Mouse (Mus musculus): ENCODE measurements around the gene Samd1. TPM values are rescaled to one million over a fixed set of nuclear protein-coding genes. Genes with fewer than 3 reads are reported as not detected.

Gene Samd1
- polyA plus RNA-seq, 1 experiment from 2014 or later: 13.6 TPM

DNA sequence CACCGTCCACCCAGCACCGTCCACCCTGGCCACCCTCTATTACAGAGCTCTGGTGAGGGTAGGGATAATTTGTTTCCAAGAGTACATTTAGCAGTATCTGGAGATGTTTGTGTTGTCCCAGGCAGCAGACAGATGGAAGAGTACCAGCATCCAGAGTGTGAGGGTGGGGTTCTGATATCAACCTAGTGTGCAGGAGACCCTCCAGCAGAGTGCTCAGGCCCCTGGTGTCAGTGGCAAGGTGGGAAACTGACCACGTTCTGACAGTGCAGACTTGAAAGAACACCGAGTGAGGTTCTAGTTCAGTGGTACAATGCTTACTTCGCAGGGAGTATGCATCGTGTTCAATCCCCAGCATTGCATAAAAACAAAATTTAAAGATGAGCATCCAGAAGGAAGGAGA lies 25.8 kb upstream of the Samd1 start:
- Histone ChIP-seq H3K4me3 (ENCODE audit: low read depth, low read length) (peak overlapping the region; percentile 88; the same call in 1 of the 2 replicates), H3K9me3 (ENCODE audit: control insufficient read depth, low read length) (no peaks in the 10 kb centered on the region), H3K4me2 (ENCODE audit: low read depth, low read length) (peak overlapping the region; percentile 64), H3K27ac (ENCODE audit: low read depth, low read length) (no peak overlapping the region; the same call in 1 of the 2 replicates), H3K4me1 (ENCODE audit: control insufficient read depth, insufficient read depth, low read length) (peaks cover 17% of the 10 kb centered on the region), H3K36me3 (ENCODE audit: control insufficient read depth, insufficient read depth, low read length) (no peaks in the 10 kb centered on the region), H3K27me3 (ENCODE audit: control insufficient read depth, insufficient read depth, low read length) (no peaks in the 10 kb centered on the region), H3K9ac (replicated peaks; ENCODE audit: low read depth, low read length) (peak overlapping the region; percentile 58; the same call in 1 of the 2 replicates)
- 79% methylated on average over 6 of the region's 6 CpGs for WGBS
- no peak for ATAC-seq (ENCODE audit: low read depth)

DNA sequence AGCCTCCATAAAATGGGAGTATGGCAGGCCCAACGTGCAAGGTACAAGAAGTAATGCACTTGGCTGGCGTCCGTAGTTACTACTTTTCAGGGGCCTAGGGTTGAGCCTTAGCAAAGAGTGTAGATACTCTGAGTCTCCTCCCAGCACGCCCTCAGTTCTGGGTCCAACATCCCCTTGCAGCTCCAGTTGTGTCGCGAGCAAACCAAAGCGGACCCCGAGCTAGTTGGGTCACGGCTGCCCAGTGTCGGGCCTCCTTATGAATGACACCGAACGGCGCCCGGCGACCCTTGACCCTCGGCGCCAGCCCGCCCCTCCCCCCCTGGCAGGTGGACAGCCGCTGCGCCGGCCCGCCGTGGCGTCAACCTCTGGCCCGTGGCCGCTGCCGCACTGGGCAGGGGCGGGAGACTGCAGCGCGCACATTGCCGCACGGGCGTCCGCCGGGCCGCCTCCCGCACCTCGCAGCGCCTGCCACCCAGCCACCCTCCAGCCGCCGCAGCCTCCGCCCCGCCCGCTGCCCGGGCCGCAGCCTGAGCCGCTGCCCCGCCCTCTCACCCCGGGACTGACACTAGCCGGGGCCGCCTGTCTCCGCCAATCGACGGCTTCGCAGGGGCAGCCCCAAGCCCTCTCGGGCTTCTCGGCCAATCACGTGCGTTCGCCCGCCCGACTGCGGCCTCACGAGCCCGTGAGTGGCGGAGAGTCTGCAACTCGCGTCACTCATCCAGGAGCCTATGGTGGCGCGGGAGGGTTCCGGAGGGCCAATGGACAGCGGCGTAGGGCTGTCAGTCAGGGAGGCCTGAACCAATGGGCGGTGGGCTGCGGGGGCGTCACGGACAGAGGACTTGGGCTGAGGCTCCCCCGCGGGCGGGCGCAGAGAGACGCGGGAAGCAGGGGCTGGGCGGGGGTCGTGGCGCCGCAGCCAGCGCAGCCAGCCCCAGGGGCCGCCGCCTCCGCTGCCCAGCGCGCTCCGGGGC lies 25.0 kb upstream of the Samd1 start, which contains the start of gene Prkaca:
TSS of gene Prkaca (plus strand) at position 844 of the 971 bp plus-strand sequence.
- peak; percentile 99 for ATAC-seq (ENCODE audit: low read depth)
- H3K4me2 ChIP-seq (ENCODE audit: low read depth, low read length): peak within 1 kb of the TSS; percentile 93
- peak within 1 kb of the TSS; percentile 78 for H3K27ac ChIP-seq (ENCODE audit: low read depth, low read length)
- WGBS: under 1% methylated on average over 82 of the region's 94 CpGs
- H3K4me3 ChIP-seq (ENCODE audit: low read depth, low read length): peak within 1 kb of the TSS; percentile 88
- H3K36me3 ChIP-seq (ENCODE audit: control insufficient read depth, insufficient read depth, low read length): no peaks in the 10 kb centered on the region
- no peaks in the 10 kb centered on the region for H3K27me3 ChIP-seq (ENCODE audit: control insufficient read depth, insufficient read depth, low read length)
- H3K4me1 ChIP-seq (ENCODE audit: control insufficient read depth, insufficient read depth, low read length): peaks cover 17% of the 10 kb centered on the region
- H3K9me3 ChIP-seq (ENCODE audit: control insufficient read depth, low read length): no peaks in the 10 kb centered on the region
- peak within 1 kb of the TSS; percentile 94 for H3K9ac ChIP-seq (replicated peaks; ENCODE audit: low read depth, low read length)

DNA sequence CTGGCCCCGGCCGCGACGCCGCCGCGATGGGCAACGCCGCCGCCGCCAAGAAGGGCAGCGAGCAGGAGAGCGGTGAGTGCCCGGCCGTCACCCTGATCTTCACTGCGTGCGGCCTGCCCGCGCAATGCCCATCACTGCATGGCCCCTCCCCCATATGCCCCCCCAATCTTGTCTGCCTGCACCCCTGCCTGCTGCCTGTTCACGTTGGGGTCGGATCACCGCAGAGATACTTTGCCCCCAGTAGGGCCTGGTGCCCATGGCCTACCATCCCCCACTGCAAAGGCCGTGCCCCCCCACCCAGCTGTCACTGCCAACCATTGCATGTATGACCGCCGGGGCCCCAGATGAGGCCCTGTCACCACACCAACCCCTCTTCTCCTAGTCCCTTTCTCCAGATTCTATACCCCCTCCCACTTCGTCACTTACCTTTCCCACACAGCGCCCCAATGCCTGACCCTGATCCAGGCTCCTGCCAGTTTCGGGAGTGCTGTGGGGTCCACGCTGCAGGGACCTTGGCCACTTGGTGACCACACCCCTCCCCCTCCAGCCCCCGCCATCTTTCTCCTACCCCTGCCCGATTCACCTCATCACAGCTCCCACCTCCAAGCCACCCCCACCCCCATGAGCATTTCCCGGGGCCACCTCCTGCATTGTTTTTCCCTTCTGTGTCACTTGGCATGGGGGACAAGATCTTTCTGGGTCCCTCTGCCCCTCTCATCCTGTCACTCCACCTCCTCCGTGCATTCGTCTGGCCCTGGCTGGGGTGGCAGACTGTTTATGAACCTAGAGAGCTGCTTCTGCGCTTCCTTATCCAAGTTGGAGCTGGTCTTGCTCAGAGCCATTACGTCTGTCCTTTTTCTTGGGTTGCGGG lies 24.1 kb upstream of the Samd1 start:
- Histone ChIP-seq H3K27ac (ENCODE audit: low read depth, low read length) (peak overlapping the region; percentile 71), H3K36me3 (ENCODE audit: control insufficient read depth, insufficient read depth, low read length) (no peaks in the 10 kb centered on the region), H3K9me3 (ENCODE audit: control insufficient read depth, low read length) (no peaks in the 10 kb centered on the region), H3K4me3 (ENCODE audit: low read depth, low read length) (peak overlapping the region; percentile 88), H3K9ac (replicated peaks; ENCODE audit: low read depth, low read length) (peak overlapping the region; percentile 94), H3K27me3 (ENCODE audit: control insufficient read depth, insufficient read depth, low read length) (no peaks in the 10 kb centered on the region), H3K4me2 (ENCODE audit: low read depth, low read length) (peak overlapping the region; percentile 93), H3K4me1 (ENCODE audit: control insufficient read depth, insufficient read depth, low read length) (peaks cover 17% of the 10 kb centered on the region)
- peak; percentile 42; the same call in 1 of the 2 replicates for ATAC-seq (ENCODE audit: low read depth)
- 2% methylated on average over 36 of the region's 37 CpGs for WGBS

DNA sequence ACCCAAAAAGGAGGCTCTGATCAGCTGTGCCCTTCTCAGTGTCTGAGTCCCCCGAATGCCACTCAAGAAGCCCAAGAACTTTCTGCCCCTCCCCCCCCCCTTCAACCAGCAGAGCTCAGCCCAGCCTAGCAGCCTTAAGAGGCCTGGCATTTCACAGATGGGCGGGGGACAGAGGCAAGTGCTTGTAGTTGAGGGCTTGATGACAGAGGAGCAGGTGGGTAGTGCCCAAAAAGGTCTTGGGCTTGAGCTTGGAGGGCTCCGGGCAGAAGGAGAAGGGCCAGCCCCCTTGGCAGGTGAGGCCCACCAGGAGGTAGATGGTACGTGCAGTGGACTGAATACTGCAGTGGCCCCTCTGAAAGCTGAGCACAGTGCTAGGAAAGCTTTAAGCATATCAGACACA lies 23.0 kb upstream of the Samd1 start:
- H3K4me1 ChIP-seq (ENCODE audit: control insufficient read depth, insufficient read depth, low read length): peaks cover 17% of the 10 kb centered on the region
- H3K36me3 ChIP-seq (ENCODE audit: control insufficient read depth, insufficient read depth, low read length): no peaks in the 10 kb centered on the region
- H3K4me3 ChIP-seq (ENCODE audit: low read depth, low read length): no peak overlapping the region
- H3K4me2 ChIP-seq (ENCODE audit: low read depth, low read length): no peak overlapping the region
- H3K27ac ChIP-seq (ENCODE audit: low read depth, low read length): no peak overlapping the region
- H3K9me3 ChIP-seq (ENCODE audit: control insufficient read depth, low read length): no peaks in the 10 kb centered on the region
- 88% methylated on average over 4 of the region's 4 CpGs for WGBS
- H3K27me3 ChIP-seq (ENCODE audit: control insufficient read depth, insufficient read depth, low read length): no peaks in the 10 kb centered on the region
- H3K9ac ChIP-seq (replicated peaks; ENCODE audit: low read depth, low read length): no peak overlapping the region
- no peak for ATAC-seq (ENCODE audit: low read depth)

DNA sequence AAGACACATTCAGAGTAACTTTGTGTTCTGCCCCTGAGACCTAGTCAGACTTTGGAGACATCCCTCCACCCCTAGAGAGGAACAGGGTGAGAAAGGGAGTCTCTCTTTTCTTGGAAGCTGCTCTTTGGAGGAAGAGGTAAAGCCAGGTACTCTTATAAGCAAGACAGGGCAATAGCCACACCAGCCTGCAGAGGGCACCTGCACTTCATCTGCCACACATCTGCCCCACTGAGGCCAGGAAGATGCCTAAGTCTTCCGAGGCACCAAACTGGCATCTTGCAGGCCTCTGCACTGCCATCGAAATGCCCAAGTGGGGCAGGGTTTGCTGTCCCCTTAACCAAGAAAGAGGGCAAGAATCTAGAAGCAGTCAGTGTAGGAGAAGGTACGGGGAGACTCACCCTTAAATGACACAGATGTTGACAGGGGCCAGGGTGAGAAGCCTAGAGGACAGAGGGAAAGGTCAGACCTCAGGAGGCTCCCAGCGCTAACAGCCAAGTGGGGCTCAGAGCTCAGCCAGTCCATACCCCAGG lies 21.3 kb upstream of the Samd1 start:
- no peak overlapping the region for H3K9ac ChIP-seq (replicated peaks; ENCODE audit: low read depth, low read length)
- H3K9me3 ChIP-seq (ENCODE audit: control insufficient read depth, low read length): no peaks in the 10 kb centered on the region
- no peak overlapping the region for H3K4me3 ChIP-seq (ENCODE audit: low read depth, low read length)
- ATAC-seq (ENCODE audit: low read depth): no peak
- no peak overlapping the region for H3K27ac ChIP-seq (ENCODE audit: low read depth, low read length)
- H3K27me3 ChIP-seq (ENCODE audit: control insufficient read depth, insufficient read depth, low read length): no peaks in the 10 kb centered on the region
- WGBS: 84% methylated on average over 4 of the region's 4 CpGs
- H3K4me2 ChIP-seq (ENCODE audit: low read depth, low read length): no peak overlapping the region
- H3K36me3 ChIP-seq (ENCODE audit: control insufficient read depth, insufficient read depth, low read length): peaks cover 5% of the 10 kb centered on the region; the same call in 1 of the 2 replicates
- H3K4me1 ChIP-seq (ENCODE audit: control insufficient read depth, insufficient read depth, low read length): peaks cover 17% of the 10 kb centered on the region

DNA sequence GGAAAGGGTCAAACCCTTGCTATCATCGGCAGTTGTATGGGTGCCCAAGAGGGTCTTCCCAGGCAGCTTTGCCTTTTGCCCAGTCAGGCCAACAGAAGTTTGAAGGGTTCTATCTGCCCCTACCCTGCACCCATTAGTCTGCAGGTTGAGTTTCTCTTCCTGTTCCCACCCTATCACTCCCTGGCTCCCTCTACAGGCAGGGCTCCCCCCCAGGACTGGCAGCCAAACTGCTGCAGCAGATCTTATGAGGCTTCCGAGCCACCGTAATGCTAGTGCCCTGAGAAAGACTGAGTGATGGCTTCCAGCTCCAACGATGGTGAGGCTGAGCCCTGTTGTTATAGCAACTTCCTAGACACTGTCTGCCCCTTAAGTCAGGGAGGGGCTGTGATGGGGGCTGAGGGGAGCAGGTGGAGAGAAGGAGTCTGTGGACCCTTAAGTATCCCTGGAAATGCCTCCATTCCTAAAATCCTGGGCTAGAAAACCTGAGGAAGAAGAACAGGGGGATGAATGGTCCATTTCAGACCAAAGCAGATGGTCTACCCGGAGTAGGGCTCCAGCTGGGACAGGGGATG lies 20.6 kb upstream of the Samd1 start:
- H3K9me3 ChIP-seq (ENCODE audit: control insufficient read depth, low read length): no peaks in the 10 kb centered on the region
- no peak overlapping the region for H3K27ac ChIP-seq (ENCODE audit: low read depth, low read length)
- no peaks in the 10 kb centered on the region for H3K27me3 ChIP-seq (ENCODE audit: control insufficient read depth, insufficient read depth, low read length)
- H3K4me3 ChIP-seq (ENCODE audit: low read depth, low read length): no peak overlapping the region
- H3K36me3 ChIP-seq (ENCODE audit: control insufficient read depth, insufficient read depth, low read length): peaks cover 8% of the 10 kb centered on the region; the same call in 1 of the 2 replicates
- WGBS: 89% methylated on average over 5 of the region's 5 CpGs
- H3K9ac ChIP-seq (replicated peaks; ENCODE audit: low read depth, low read length): no peak overlapping the region
- H3K4me1 ChIP-seq (ENCODE audit: control insufficient read depth, insufficient read depth, low read length): peaks cover 14% of the 10 kb centered on the region
- no peak for ATAC-seq (ENCODE audit: low read depth)
- no peak overlapping the region for H3K4me2 ChIP-seq (ENCODE audit: low read depth, low read length)

DNA sequence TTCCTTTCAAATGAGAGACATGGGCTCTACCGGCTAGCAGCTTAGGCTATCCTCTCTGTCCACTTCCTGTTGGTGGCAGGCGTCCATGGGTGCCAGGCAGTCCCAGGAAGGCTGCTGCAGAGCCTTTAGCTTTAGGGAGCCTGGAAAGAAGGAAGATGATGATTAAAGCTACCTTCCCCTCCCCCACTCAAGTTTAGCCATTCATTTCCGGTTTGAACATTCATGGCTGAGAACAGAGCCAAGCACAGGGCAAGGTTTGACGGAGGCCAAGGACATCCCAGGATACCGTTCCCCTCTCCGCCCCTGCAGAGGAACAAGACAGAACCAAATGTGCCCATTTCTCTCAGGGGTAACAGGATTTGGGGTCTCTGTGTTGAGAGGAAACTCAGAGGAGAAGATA lies 19.8 kb upstream of the Samd1 start:
- peaks cover 15% of the 10 kb centered on the region for H3K36me3 ChIP-seq (ENCODE audit: control insufficient read depth, insufficient read depth, low read length)
- no peak overlapping the region for H3K27ac ChIP-seq (ENCODE audit: low read depth, low read length)
- ATAC-seq (ENCODE audit: low read depth): no peak
- no peak overlapping the region for H3K9ac ChIP-seq (replicated peaks; ENCODE audit: low read depth, low read length)
- H3K4me2 ChIP-seq (ENCODE audit: low read depth, low read length): no peak overlapping the region
- H3K9me3 ChIP-seq (ENCODE audit: control insufficient read depth, low read length): no peaks in the 10 kb centered on the region
- 71% methylated on average over 6 of the region's 6 CpGs for WGBS
- H3K27me3 ChIP-seq (ENCODE audit: control insufficient read depth, insufficient read depth, low read length): no peaks in the 10 kb centered on the region
- H3K4me3 ChIP-seq (ENCODE audit: low read depth, low read length): no peak overlapping the region
- peaks cover 12% of the 10 kb centered on the region for H3K4me1 ChIP-seq (ENCODE audit: control insufficient read depth, insufficient read depth, low read length)

DNA sequence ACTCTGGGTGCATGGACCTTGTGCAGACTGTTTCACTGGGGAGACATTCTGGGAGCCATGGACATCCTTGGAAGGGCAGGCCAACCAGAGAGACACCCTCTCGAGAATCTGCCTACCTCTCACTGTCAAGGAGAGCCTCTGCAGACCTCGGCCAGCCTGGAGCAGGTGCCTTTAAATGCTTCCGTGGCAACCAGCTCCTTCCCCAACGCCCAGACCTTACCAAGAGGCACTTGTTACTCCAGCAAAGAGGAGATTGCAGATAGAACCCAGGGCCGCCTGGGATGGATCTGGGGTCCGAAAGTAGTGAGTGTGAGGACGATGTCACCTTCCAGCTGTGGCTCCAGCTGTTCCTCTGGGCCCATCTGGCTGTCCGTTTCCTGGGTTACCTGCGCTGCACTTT lies 19.3 kb upstream of the Samd1 start:
- peaks cover 12% of the 10 kb centered on the region for H3K4me1 ChIP-seq (ENCODE audit: control insufficient read depth, insufficient read depth, low read length)
- 76% methylated on average over 9 of the region's 9 CpGs for WGBS
- H3K27me3 ChIP-seq (ENCODE audit: control insufficient read depth, insufficient read depth, low read length): no peaks in the 10 kb centered on the region
- H3K4me2 ChIP-seq (ENCODE audit: low read depth, low read length): no peak overlapping the region
- H3K36me3 ChIP-seq (ENCODE audit: control insufficient read depth, insufficient read depth, low read length): peaks cover 19% of the 10 kb centered on the region
- H3K9ac ChIP-seq (replicated peaks; ENCODE audit: low read depth, low read length): no peak overlapping the region
- ATAC-seq (ENCODE audit: low read depth): no peak
- no peak overlapping the region for H3K27ac ChIP-seq (ENCODE audit: low read depth, low read length)
- no peak overlapping the region for H3K4me3 ChIP-seq (ENCODE audit: low read depth, low read length)
- H3K9me3 ChIP-seq (ENCODE audit: control insufficient read depth, low read length): no peaks in the 10 kb centered on the region
